Mouse (Mus musculus) bone marrow, adult 2 months (tissue): Measurements from ENCODE around the gene Lactb.

Experiments
- CTCF ChIP-seq: fragments of 200-500 bp; IDR thresholded peaks from 2 replicates; pipeline ENCODE4 v1.5.1; 2011; ENCODE audit warnings: low read length, control low read depth; ENCODE audit not compliant: control insufficient read depth, insufficient read depth
- POLR2A ChIP-seq: fragments of 200-500 bp; IDR thresholded peaks from 2 replicates; pipeline ENCODE4 v1.6.1; 2011; ENCODE audit warnings: low read depth, mild to moderate bottlenecking, control low read depth, low read length, borderline replicate concordance; ENCODE audit not compliant: control insufficient read depth

GRCm38 (mm10) chr9:66948536-66948935 is 26.7 kb downstream of the Lactb start:
- TF ChIP-seq POLR2A (no peak), CTCF (no peak)
